Mouse (Mus musculus) stomach, embryonic 16.5 days (tissue): ENCODE results near the gene Hist1h1d. TPM values are rescaled to one million over a fixed set of nuclear protein-coding genes. Genes with fewer than 3 reads are reported as not detected.
"Not testable (repeated sequence)": the region's sequence is repeated elsewhere in the genome, so short reads cannot be mapped to it uniquely, and the experiment has no call there.

Experiments
- ATAC-seq: fragments of 200-750 bp; cut with Nextera tagmentation; 2 replicates; pipeline ENCODE4 v1.8.0; 2017; ENCODE audit warnings: moderate number of reproducible peaks, moderate TSS enrichment; ENCODE audit not compliant: insufficient read depth, low FRiP score
- H3K27ac ChIP-seq: fragments of 300-500 bp; sonication (generic); 2 replicates; pipeline ENCODE4 v1.5.1; 2014; ENCODE audit warnings: low read length
- H3K27me3 ChIP-seq: fragments of 300-500 bp; sonication (generic); 2 replicates; pipeline ENCODE4 v1.6.1; 2014; ENCODE audit warnings: low read length, control low read depth, mixed read lengths; ENCODE audit not compliant: control insufficient read depth, insufficient read depth
- H3K36me3 ChIP-seq: fragments of 300-500 bp; sonication (generic); 2 replicates; pipeline ENCODE4 v1.6.1; 2014; ENCODE audit warnings: low read length; ENCODE audit not compliant: control insufficient read depth, insufficient read depth
- H3K4me1 ChIP-seq: fragments of 300-500 bp; sonication (generic); 2 replicates; pipeline ENCODE4 v1.6.1; 2014; ENCODE audit warnings: low read length, control low read depth, mixed read lengths; ENCODE audit not compliant: control insufficient read depth, insufficient read depth
- H3K4me2 ChIP-seq: fragments of 300-500 bp; sonication (generic); 2 replicates; pipeline ENCODE4 v1.6.1; 2014; ENCODE audit warnings: low read depth, low read length, mixed read lengths
- H3K4me3 ChIP-seq: fragments of 300-500 bp; sonication (generic); replicated peaks from 2 replicates; pipeline ENCODE4 v1.5.1; 2014; ENCODE audit warnings: mild to moderate bottlenecking, low read length
- H3K9ac ChIP-seq: fragments of 300-500 bp; sonication (generic); 2 replicates; pipeline ENCODE4 v1.6.1; 2014; ENCODE audit warnings: low read length
- H3K9me3 ChIP-seq: fragments of 300-500 bp; sonication (generic); replicated peaks from 2 replicates; pipeline ENCODE4 v1.6.1; 2016; ENCODE audit warnings: low read length, control low read depth; ENCODE audit not compliant: control insufficient read depth
- WGBS: fragments of 180-500 bp; shearing (Covaris S2); extraction: QIAGEN DNeasy Blood & Tissue Kit; methylation state at CpG from one replicate; pipeline ENCODE4 v1.1.7; 2014; 5-methylcytosine and 5-hydroxymethylcytosine counted together
- polyA plus RNA-seq: library from polyadenylated mRNA; unstranded; fragments of >200 nt; fragmentation: Nextera tagmentation; extraction: Ambion mirVana; gene quantifications from 2 replicates; pipeline ENCODE4 v1.2.1, GENCODE M21; 2015

Hist1h1d gene
- polyA plus RNA-seq, 1 experiment from 2014 or later, result 0.93 TPM

DNA sequence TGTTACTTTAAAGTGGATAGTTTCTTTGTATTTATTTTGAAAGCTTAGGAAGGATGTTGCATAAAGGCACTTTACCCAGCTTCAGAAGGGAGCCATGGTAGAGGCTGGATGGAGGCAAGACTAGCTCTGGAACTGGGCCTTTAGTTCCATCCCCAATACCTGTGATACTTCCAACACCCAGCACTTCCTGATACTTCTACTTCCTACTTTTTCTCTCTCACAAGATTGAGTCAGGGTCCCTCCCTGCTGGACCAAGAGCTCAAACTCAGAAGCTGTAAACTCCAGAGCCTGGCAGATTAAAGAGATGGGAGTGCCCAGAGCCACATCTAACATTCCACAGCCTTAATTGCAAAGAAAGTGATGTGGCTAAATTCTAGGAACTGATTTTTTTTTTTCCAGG lies 31.3 kb downstream of the Hist1h1d start:
- H3K9ac ChIP-seq, result peak overlapping the region; percentile 59
- peak overlapping the region; percentile 97 for H3K27ac ChIP-seq
- no peaks in the 10 kb centered on the region for H3K9me3 ChIP-seq
- H3K4me2 ChIP-seq, result peak overlapping the region; percentile 85
- H3K36me3 ChIP-seq, result no peaks in the 10 kb centered on the region
- no peaks in the 10 kb centered on the region for H3K27me3 ChIP-seq
- peak overlapping the region; percentile 49 for H3K4me3 ChIP-seq
- ATAC-seq, result no peak
- peaks cover 32% of the 10 kb centered on the region for H3K4me1 ChIP-seq

GRCm38 (mm10) chr13:23585029-23585441 lies 32.0 kb downstream of the Hist1h1d start:
- Histone ChIP-seq H3K36me3 (no peaks in the 10 kb centered on the region), H3K27ac (peak overlapping the region; percentile 97), H3K4me3 (peak overlapping the region; percentile 49), H3K4me2 (peak overlapping the region; percentile 85), H3K9me3 (no peaks in the 10 kb centered on the region), H3K27me3 (no peaks in the 10 kb centered on the region), H3K9ac (peak overlapping the region; percentile 71), H3K4me1 (peaks cover 32% of the 10 kb centered on the region)
- no peak for ATAC-seq
- WGBS, result under 1% methylated on average over 21 of the region's 21 CpGs

DNA sequence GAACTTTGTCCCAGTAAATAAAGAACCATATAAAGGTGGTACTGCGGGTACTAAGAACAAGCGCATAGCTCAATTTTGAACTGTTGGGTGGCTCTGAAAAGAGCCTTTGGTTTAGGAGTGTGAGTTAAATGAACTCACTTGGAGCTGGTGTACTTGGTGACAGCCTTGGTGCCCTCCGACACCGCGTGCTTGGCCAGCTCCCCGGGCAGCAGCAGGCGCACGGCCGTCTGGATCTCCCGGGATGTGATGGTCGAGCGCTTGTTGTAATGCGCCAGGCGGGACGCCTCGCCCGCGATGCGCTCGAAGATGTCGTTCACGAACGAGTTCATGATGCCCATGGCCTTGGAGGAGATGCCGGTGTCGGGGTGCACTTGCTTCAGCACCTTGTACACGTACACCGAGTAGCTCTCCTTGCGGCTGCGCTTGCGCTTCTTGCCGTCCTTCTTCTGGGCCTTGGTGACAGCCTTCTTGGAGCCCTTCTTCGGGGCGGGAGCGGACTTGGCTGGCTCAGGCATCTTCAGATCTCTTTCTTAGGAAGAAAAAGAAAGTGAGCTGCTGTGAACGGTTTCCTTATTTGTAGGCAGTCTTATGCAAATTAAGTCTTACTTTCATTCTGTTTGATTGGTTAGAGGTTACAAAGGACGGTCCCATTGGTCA lies 32.5 kb downstream of the Hist1h1d start:
- H3K27me3 ChIP-seq, H3K9me3 ChIP-seq, H3K36me3 ChIP-seq: not testable (repeated sequence)
- H3K4me3 ChIP-seq, result peak overlapping the region; percentile 49
- peaks cover 32% of the 10 kb centered on the region for H3K4me1 ChIP-seq
- peak overlapping the region; percentile 85 for H3K4me2 ChIP-seq
- H3K9ac ChIP-seq, result peak overlapping the region; percentile 71
- peak; percentile 87 for ATAC-seq
- under 1% methylated on average over 28 of the region's 36 CpGs for WGBS
- H3K27ac ChIP-seq, result peak overlapping the region; percentile 97

DNA sequence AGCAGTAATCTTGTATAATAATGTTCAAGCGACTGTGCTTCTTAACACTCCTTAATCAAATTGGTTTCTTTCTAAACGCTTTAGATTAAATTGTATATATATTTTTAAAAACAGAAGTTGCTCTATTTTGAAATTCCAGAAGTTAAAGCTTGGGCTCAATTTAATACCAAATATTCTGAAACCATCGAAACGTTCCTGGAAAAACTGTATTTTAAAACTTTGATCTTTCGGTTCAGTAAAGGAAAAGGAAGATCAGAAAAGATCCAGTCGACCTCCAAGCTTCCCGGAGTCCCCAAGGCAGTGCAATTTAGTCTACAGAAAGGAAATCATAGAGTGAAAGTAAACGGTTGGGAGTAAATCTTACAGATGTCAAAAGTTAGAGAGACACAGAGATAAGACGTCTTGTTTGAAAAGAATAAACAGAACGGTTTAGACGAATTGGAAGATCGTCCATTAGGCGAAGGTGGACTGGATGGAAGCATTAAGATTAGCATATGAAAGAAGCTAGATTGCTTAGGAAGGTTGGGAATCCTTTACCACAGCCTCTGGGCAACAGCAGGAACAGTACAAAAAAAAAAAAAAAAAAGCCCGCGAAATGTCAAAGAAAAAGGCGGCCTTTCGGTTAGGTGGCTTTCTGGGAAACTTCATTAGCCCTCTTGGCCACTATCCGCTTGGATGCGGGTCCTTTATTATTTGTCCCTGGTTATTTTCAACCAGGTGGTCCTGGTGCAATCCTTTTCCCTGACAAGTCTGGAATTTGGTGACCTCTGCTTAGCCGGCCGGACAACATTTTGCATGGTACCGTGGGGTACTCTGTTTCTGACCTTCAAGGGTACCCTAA lies 33.3 kb downstream of the Hist1h1d start:
- Histone ChIP-seq H3K4me3 (peak overlapping the region; percentile 44), H3K4me1 (peaks cover 28% of the 10 kb centered on the region), H3K4me2 (peak overlapping the region; percentile 73), H3K27ac (peak overlapping the region; percentile 96), H3K9me3 (no peaks in the 10 kb centered on the region), H3K36me3 (no peaks in the 10 kb centered on the region), H3K9ac (peak overlapping the region; percentile 70), H3K27me3 (no peaks in the 10 kb centered on the region)
- no peak for ATAC-seq
- 1% methylated on average over 22 of the region's 22 CpGs for WGBS

DNA sequence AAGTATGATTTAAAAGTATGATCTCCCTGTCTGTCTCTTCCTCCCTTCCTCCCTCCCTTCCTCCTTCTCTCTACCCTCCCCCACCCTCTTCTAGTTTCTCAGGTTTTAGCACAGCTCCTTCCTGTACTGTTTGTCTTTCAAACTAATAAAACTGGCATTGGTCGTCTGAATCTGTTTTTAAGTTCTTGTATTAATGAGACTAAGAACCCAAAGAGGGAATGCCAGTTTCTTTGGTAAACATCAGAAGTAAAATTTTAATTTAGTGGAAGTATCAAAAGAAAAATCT lies 33.8 kb downstream of the Hist1h1d start:
- Histone ChIP-seq H3K9me3 (no peaks in the 10 kb centered on the region), H3K27me3 (no peaks in the 10 kb centered on the region), H3K4me3 (peak overlapping the region; percentile 44), H3K36me3 (no peaks in the 10 kb centered on the region), H3K27ac (peak overlapping the region; percentile 96), H3K9ac (peak overlapping the region; percentile 70), H3K4me1 (peaks cover 26% of the 10 kb centered on the region), H3K4me2 (peak overlapping the region; percentile 73)
- WGBS, result 0% methylated on average over 1 of the region's 1 CpGs
- no peak for ATAC-seq

DNA sequence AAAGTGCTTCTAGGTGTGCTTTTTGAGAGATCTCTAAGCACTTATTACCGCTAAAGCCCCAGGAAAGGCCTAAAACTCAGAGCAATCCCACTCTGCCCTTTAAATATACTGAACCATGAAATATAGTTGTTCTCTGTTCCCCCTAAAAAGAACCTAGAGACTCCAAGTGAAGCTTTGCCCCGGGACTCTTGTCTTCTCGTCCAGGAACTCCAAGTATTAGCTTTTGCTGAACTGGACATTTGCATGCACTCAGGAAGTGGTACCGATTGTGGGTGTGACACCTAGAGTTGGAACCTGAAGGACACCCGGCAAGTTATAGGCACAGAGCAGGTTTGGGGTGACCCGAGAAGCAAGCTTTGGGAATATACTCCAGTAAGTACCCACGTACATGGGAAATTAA lies 38.1 kb downstream of the Hist1h1d start:
- no peak overlapping the region for H3K27ac ChIP-seq
- H3K27me3 ChIP-seq, result no peaks in the 10 kb centered on the region
- no peak overlapping the region for H3K4me2 ChIP-seq
- ATAC-seq, result no peak
- no peak overlapping the region for H3K4me3 ChIP-seq
- WGBS, result 89% methylated on average over 7 of the region's 7 CpGs
- no peak overlapping the region for H3K9ac ChIP-seq
- H3K9me3 ChIP-seq, result no peaks in the 10 kb centered on the region
- H3K36me3 ChIP-seq, result no peaks in the 10 kb centered on the region
- peaks cover 4% of the 10 kb centered on the region; the same call in 1 of the 2 replicates for H3K4me1 ChIP-seq

- H3K27me3 ChIP-seq, ATAC-seq, H3K4me3 ChIP-seq, H3K4me1 ChIP-seq, H3K4me2 ChIP-seq, H3K9me3 ChIP-seq, H3K9ac ChIP-seq, H3K36me3 ChIP-seq, H3K27ac ChIP-seq: not testable (repeated sequence)
- WGBS, result 76% methylated on average over 7 of the region's 7 CpGs
Observed at GRCm38 (mm10) chr13:23591886-23592285, 38.8 kb downstream of the Hist1h1d start.

DNA sequence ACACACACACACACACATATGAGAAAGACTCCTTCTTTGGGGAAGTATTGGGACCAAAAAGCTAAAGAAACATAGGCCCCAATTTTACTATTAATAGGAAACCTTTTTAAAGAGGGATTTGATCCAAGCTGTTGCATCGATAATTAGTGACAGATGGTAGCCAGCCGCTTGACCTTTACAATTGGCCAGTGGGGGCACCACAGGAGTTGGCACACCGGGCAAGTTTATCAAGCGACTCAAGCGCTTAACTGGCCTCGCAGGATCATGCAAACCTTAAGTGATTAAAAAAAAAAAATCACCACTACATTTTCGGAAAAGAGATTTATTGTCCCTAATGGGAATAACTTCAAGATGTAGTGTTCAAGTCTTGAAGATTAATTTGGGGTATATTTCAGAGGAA lies 39.6 kb downstream of the Hist1h1d start:
- H3K36me3 ChIP-seq, result no peaks in the 10 kb centered on the region
- no peak for ATAC-seq
- H3K9ac ChIP-seq, result no peak overlapping the region
- H3K4me2 ChIP-seq, result no peak overlapping the region
- H3K27ac ChIP-seq, result peak overlapping the region; percentile 59
- WGBS, result 73% methylated on average over 7 of the region's 7 CpGs
- H3K27me3 ChIP-seq, result no peaks in the 10 kb centered on the region
- H3K9me3 ChIP-seq, result no peaks in the 10 kb centered on the region
- H3K4me1 ChIP-seq, result no peaks in the 10 kb centered on the region; the same call in 1 of the 2 replicates
- H3K4me3 ChIP-seq, result no peak overlapping the region

- H3K9ac ChIP-seq, result 0 out of 2 replicates have a peak overlapping the region, but pooled peaks have one; percentile 17
- no peak overlapping the region for H3K4me2 ChIP-seq
- 53% methylated on average over 5 of the region's 5 CpGs for WGBS
- no peaks in the 10 kb centered on the region; the same call in 1 of the 2 replicates for H3K4me1 ChIP-seq
- peak overlapping the region; percentile 59 for H3K27ac ChIP-seq
- no peaks in the 10 kb centered on the region for H3K27me3 ChIP-seq
- H3K4me3 ChIP-seq, result no peak overlapping the region
- no peaks in the 10 kb centered on the region for H3K36me3 ChIP-seq
- ATAC-seq, result no peak
- no peaks in the 10 kb centered on the region for H3K9me3 ChIP-seq
Observed at GRCm38 (mm10) chr13:23593051-23593770, 40.1 kb downstream of the Hist1h1d start.
